Mouse (Mus musculus) heart, embryonic 16.5 days (tissue): ENCODE measurements around the gene 1700023F06Rik. TPM values are rescaled to one million over a fixed set of nuclear protein-coding genes. Genes with fewer than 3 reads are reported as not detected.

Experiments
- polyA plus RNA-seq: library from polyadenylated mRNA; unstranded; fragments of >200 nt; fragmentation: Nextera tagmentation; extraction: Ambion mirVana; gene quantifications from 2 replicates; pipeline ENCODE4 v1.2.1, GENCODE M21; 2015

Gene 1700023F06Rik
- polyA plus RNA-seq, 1 experiment from 2014 or later, result 0.25 TPM

Other genes with a start within 250 kb of the 1700023F06Rik start
- 39.1 and 41.7 TPM in 2 replicates for gene Nmt1, start 180.4 kb downstream of the 1700023F06Rik start, polyA plus RNA-seq
- 66.9 and 77.5 TPM in 2 replicates for gene Dcakd, start 180.2 kb downstream of the 1700023F06Rik start, polyA plus RNA-seq
- gene Plcd3, start 106.9 kb downstream of the 1700023F06Rik start, polyA plus RNA-seq, result 13.6 and 17.0 TPM in 2 replicates
- 21.5 and 21.8 TPM in 2 replicates for gene Acbd4, start 106.9 kb downstream of the 1700023F06Rik start, polyA plus RNA-seq
- gene Hexim1, start 92.3 kb downstream of the 1700023F06Rik start, polyA plus RNA-seq, result 2.9 TPM in 2 replicates
- gene Hexim2, start 76.1 kb downstream of the 1700023F06Rik start, polyA plus RNA-seq, result 6.1 and 7.4 TPM in 2 replicates
- 4.0 and 7.6 TPM in 2 replicates for gene Fmnl1, start 37.5 kb downstream of the 1700023F06Rik start, polyA plus RNA-seq
- not detected in 2 replicates for gene Spata32, start 9.9 kb upstream of the 1700023F06Rik start, polyA plus RNA-seq
- 3.0 and 4.8 TPM in 2 replicates for gene Map3k14, start 58.9 kb upstream of the 1700023F06Rik start, polyA plus RNA-seq
- 7.5 and 8.5 TPM in 2 replicates for gene Arhgap27, start 155.1 kb upstream of the 1700023F06Rik start, polyA plus RNA-seq
- gene Plekhm1, start 204.1 kb upstream of the 1700023F06Rik start, polyA plus RNA-seq, result 5.9 and 6.1 TPM in 2 replicates